Mouse (Mus musculus) cerebellum, adult 2 months (tissue): ENCODE data around the gene Ino80e.

Experiments used
- CTCF ChIP-seq: fragments of 200-500 bp; IDR thresholded peaks from 2 replicates; pipeline ENCODE4 v1.5.1; 2011; ENCODE audit warnings: low read depth, mild to moderate bottlenecking, control low read depth, low read length, moderate library complexity, borderline replicate concordance; ENCODE audit not compliant: insufficient read depth
- POLR2A ChIP-seq: fragments of 200-500 bp; IDR thresholded peaks from 2 replicates; pipeline ENCODE4 v1.6.1; 2011; ENCODE audit warnings: low read length, control low read depth, borderline replicate concordance; ENCODE audit not compliant: insufficient read depth

- TF ChIP-seq POLR2A (peak; percentile 63; the same call in 1 of the 2 replicates), CTCF (no peak)
Observed at GRCm38 (mm10) chr7:126861429-126862130, 597 bp downstream of the Ino80e start, which contains the start of gene Hirip3.
